Mouse (Mus musculus) CD8-positive naive resting alpha-beta T cell, adult 2 months (primary cell): ENCODE data around the gene Armc9.
A peak's percentile ranks its signal among the peaks of the same experiment; 100 is the strongest.

Experiments
- DNase-seq, 2 experiments: peaks; one replicate each; pipeline ENCODE4 v3.0.0; 2022; ENCODE audit warnings: low read depth in 2 of 2, low spot score in 2 of 2

The Armc9 gene

DNA sequence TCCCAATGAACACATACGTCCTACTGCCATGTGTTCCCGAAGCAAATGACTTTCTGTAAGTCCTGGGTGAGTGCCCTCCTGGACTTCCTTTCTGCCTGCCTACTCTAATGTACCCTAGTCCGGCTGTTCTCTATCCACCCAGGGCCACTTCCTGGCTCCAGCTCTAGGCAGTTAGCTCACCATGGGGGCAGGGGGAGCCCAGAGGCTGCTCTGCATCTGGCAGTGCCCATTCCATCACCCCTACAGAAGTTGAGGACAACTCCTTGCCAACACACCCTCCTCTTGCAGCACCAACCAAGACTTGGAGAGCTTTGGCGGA is 114.6 kb downstream of the Armc9 start:
- DNase-seq: no peak

DNA sequence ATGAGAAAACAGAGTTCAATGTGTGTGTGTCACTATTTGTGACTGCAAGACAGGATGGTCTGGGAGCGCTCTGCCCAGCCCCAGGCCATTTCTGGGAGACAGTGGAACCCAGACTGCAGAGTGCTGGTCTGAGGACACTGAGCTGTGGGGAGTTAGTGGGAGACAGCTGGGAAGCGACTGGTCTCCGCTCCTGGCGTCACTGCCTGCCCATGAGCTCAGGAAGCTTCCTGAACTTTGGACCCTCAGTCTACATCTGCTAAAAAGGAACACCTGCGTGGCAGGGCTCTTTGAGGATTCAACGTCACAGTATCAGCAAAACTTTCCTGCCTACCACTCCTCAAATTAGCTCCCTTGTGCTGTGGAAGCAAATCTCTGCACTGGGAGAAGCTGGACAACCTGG is 117.1 kb downstream of the Armc9 start:
- no peak for DNase-seq

DNA sequence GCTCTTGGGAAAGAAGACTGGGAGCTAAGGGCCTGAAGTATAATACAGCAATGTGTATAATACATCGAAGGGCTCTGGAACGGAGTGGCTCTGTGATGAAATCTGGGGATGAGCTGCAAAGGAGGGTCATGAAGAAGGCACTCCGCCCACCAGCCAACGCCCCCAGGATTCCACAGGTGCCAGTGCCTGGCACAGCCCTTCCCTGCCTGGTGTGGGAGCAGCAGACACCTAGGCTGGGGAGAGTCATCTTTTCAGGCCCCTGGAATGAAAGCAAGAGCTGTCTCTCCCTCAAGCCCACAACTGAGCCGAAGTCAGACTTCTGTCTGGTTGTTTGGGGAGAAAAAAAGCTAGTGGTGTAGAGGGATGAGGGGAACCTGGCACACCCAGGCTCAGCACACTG is 122.5 kb downstream of the Armc9 start:
- DNase-seq: no peak

DNA sequence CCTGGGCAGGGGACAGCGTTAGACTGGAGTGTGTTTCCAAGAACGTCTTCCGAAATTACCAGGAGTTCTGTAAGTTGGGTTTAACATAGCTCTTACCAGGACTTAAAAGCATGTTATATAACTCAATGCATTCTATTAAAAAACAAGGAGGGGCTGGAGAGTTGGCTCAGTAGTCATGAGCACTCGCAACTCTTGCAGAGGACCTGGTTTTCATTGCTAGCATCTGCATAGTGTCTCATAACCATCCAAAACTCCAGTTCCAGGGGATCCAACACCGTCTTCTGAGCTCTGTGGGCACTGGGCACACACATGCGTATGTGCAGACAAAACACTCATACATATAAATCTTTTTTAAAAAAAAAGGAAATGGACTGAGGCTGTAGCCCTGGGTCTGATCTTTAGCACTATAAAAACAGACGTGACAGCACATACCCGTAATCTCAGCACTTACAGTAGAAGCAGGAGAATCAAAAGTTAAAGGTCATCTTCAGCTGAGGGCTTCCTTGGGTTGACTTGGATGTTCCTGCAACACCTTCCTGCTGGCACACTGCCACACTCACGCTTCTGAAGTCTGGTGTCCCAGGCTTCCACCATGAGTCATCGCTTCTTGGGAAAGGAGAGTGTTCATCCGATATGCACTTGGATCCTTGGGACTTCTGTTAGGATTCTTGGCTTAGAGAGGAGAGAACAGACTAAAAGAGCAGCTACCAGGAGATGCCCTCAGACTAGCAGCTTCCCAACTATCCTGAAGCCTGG is 127.4 kb downstream of the Armc9 start:
- DNase-seq: no peak

DNA sequence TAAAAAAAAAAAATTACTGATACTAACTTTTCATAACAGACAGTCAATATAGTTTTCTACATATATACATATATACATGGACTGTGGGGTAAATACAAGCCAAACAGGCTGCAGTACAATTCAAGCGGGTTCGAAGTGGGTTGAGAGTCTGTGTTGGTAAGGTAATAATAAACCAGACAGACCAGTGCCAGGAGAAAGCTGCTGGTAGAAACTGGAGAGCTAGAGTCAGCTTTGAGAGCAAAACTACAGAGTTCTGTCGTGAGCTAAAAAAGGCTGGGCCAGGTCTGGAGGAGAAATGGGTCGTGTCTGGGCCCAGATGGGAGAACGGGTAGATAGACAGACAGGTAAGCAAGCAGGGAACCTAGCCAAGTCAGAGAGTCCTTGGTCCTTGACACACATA is 129.5 kb downstream of the Armc9 start:
- no peak for DNase-seq

DNA sequence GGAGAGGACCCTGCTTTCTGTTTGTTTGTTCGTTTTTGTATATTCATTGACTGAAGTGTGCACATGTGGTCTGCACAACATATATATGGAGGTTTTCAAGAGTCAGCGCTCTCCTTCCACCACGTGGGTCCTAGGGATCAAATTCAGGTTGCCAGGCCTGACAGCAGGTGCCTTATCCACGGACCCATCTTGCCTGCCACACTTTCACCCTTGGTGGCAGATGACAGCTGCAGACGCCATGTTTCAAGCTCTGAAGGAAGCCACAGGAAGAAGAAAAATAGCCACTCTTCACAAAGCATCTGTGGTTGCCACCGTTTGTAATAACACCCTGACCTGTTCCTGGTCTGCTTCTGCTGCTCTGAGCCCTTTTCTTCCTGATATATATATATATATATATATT is 130.7 kb downstream of the Armc9 start:
- DNase-seq: no peak

DNA sequence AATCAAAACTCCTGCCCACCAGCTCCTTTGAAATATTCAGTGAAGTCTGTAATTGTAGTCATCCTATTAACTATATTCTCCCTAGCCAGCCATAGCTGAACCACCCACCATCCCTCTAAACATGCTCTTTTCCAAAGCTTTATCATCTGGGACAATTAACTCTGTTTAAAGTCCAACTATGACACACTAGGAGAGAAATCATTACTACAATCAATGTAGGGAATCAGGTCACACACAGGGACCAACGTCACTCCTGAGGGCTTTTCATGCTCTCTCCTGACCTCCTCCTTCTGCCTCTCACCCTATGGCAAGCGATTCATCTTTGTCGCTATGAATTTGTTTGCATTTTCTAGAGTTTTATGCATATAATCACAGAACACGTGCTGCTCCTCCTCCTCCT is 132.9 kb downstream of the Armc9 start:
- no peak for DNase-seq

DNA sequence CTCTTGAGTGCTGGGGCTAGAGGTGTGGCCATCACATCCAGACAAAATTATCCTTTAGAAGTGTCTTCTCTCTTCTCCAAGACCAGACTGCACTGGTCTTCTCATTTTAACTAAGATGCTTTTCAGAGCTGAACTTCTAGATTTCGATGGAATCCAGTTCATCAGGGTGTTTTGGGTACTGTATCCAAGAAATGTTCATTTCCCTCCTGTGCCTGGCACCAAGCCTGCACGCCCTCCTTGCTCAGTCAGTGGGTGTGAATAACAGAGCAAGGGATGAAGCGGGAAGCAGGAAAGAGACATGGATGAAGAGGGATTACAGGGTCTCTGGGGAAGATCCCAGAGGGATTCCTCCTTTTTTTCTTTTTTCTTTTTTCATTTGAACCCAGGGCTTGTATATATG is 135.9 kb downstream of the Armc9 start:
- no peak for DNase-seq

DNA sequence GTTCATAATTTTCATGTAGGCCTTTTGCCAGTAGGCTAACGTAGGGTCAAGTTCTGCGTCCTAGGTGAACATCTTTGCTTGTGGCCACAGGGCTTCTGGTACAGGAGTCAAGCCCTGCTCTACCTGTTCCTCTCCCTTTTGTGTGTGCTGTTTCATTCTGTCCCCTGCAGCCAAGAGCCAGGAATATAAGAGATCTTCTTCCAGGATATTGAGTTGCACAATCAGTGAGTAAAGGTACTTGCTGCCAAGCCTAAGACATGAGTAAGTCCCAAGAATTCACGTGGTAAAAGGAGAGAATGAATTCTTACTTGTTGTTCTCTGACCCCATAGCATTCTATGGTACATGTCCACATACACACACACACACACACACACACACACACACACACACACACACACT is 138.5 kb downstream of the Armc9 start:
- DNase-seq: no peak

DNA sequence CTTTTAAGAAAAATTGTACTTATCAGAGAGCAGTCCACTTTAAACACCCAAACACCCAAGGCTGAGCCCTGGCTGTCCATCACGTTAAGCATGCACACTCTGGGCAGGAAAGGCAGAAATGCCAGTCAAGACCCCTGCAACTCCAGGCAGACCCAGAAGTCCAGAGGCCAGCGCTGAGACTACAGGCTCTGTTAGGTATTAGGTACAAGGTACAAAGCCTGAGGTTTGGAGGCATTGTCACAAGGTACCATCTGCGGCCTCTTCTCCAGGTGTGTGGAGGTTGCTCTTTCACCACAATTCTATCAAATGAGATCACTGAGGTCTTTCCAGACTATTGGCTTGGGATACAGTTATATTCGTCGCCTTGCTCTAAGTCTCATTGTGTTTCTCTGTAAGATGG is 139.3 kb downstream of the Armc9 start:
- no peak for DNase-seq

DNA sequence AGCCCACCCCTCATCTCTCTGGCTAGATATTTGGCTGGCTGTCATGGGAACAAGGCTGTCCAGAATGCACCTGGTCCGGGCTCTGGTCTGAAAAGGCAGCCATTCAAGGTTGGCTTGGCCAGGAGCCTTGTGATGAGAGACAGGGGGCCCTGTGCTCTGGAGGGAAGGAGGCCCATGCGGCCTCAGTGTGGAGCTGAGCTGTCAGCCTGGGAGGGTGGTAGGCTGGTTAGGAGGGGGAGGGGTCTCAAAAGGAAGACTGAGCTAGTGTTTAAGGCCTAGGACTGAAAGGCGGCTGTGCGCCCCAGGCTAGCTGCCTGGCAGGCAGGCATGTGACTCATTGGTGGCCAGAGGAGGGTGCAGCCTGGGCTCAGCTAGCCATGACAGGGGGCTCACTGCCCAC is 139.9 kb downstream of the Armc9 start:
- DNase-seq: no peak

DNA sequence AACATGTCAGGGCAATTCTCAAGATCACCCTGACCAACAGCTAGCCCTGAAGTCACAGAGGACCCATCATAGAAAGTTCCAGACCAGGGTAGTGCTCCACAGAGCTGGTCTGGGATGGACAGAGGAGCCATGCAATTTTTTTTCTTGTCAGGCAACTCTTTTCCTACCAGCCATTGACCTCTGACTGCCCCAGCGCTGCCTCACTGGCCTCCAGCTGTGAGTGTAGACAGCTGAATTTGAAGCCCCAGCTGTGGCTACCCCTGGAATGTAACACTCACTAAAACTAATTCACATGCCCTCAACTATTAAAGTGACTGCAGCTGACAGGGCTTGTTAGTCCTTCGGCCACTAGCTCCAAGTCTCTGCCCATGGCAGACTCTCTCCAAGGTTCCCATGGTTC is 145.5 kb downstream of the Armc9 start:
- no peak for DNase-seq

DNA sequence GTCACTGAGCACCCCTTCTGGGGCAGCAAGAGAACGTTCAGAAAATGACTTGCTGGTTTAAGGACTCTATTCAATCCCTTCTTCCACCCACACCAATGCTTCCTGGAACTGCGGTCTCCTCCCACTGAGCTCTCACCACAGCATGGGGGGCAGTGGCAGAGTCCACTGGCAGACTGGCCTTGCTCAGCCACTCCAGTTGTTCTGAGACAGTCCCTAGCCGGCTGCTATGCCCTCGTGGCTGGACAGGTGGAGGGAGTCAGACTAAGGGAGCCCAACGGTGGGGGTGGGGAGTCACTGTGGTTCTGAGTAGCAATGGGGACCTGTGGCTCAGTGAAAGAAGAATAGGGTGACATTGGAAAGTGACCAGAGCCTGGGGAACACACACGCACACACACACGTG is 146.2 kb downstream of the Armc9 start:
- DNase-seq: no peak

DNA sequence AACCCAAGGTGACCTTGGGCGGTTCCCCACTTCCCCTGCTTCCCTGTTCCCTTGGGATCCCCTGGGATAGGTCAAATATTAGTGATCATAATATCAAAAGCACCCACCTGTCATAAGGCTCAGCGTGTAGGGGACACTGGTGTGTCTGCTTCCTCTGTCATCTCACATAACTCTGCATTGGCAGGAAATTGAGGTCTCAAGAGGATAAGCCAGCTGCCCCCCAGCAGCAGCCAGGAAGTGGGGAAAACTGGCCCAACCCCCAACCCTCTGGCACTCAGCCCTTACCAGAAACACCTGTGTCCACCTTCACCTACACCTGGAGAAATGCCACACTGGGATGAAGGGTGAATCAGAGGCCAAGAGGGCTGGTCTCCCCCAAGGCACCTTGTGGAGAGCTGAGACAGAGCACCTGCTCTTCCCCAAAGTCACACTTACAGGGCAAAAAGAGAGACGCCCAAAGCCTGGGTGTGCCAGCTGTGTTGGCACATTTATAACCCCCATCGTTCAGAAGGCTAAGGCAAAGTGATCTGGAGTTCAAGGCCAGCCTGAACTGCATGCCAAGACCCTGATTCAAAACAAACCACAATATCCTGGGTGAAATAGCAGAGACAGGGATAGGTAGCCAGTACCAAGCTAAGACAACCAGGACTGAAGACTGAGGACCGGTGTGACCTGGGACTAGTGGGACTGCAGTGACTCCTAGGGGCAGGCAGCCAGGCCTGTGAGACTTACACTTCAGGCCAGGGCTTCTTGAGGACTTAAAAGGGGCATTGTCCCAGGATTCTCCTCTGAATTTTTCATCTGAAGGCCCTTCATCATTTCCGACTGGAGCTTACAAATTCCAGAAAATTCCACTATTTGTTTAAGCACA is 146.9 kb downstream of the Armc9 start:
- peak in 1 of 2 experiments; percentile 28 for DNase-seq

DNA sequence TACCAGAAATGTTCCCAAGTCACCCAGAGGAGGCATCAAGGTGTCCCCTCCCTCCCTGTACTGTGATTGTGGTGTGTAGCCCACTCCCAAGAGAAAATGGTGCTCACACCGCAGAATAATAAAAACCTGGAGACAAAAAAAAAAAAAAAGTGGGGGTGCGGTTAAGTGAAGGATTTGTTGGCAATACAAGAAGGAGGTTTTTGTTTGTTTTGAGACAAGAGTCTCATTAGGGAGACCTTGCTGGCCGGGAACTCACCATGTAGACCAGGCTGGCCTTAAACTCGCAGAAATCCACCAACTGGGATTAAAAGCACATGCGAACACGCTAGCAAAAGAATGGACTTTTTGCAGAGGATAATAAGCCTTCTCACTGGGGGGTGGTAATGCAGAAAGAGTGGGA is 148.0 kb downstream of the Armc9 start, which contains the start of gene B3gnt7:
Gene B3gnt7, plus strand, starts transcription at position 301 of the 400 bp plus-strand sequence.
- DNase-seq: no peak

DNA sequence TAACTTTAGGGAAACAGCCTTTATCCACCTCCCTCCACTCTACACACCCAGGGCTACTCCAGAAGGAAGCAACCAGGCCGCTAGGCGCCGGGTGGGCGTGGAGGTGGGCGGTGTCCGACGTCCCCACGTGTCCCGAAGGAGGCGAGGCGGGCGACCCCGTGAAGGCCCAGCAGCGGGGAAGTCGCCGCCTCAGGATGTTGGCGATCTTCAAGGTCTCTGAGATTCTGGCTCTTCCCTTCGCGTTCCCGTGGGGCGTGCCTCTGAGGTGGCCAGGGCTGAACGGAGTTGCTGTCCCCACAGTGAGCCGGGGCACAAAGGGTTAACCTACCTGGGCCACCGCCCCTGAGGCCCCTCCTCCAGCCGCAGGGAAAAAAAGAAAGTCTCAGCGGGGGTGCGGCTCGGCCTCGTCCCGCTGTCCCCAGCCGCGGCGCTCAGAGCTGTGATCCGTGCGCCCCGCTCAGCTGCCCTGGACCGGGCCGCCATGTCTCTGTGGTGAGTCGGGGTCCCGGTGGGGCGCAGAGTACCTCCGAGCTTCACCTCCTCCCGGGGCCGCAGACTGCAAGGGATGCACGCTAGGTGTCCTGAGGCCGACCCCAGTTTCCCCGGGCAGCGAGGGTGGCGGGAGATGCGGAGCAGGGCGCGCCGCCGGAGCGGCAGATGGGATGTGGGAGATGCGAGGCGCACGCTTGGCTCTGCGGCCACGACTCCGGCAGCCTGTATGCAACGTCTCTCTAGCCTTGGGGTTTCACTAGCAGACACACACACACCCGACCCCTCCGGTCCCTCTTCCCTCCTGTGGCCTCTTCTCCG is 148.7 kb downstream of the Armc9 start:
- DNase-seq: peak in 1 of 2 experiments; percentile 12

DNA sequence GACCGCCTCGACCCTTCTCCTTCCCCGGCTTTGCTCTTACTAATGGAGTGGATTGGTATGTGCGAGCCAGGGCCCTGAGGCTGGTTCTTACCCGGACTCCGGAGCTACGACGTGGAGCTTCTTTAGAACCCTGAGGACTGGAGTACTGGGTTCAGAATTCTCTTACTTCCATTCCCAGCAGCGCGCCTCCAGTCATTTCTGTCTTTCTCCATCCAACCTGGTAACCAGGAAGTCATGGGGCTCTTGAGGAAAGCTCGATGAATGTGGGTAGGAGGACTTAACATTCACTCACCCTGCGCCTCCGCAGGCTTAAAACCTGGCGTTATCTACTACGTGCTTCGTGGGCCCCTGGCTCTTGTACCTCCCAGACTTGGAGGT is 149.3 kb downstream of the Armc9 start:
- DNase-seq: no peak

DNA sequence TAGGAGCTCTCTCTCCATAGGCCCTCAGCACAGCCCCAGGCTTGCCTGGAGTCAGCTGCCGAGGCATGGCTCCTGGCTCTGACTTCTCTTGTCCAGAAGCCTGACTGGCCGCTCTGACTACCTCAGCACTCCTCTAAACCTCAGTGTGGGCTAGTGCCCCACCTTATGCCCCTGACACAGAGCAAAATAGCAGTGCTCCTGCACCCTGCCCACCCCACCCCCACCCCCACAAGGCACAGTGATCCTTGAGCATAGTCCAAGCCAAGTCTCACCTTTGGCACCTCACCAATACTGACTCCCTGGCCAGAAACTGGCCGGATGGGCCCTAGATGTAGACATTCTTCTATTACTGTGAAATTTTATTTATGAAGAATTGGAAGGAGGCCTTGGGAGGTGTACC is 152.1 kb downstream of the Armc9 start:
- no peak for DNase-seq

DNA sequence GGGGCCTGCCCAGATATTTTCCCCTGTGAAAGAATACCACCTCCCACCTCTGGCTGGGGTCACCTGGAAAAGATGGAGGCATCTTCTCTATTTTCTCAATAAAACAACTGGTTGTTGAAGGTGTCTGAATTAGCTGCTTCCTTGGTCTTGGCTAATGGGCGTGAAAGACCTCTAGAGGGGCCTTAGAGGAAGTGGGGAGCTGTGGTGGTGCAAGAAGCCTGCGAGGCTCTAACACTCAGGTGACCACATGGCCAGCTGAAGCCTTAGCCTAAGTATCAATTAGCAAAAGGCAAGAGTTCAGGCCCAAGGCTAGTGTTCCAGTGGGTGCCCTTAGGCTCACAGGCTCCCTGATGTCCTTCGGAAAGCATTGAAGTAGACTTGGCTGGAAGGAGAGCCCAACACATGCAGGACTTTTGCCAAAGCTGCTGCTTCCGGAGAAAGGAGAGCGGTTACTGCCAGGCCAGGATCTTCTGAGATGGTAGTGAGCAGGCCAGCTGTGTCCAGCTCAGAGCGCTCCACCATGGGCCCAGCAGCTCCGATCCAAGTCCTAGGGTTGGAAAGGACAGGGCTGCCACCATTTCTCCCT is 152.7 kb downstream of the Armc9 start:
- no peak for DNase-seq

DNA sequence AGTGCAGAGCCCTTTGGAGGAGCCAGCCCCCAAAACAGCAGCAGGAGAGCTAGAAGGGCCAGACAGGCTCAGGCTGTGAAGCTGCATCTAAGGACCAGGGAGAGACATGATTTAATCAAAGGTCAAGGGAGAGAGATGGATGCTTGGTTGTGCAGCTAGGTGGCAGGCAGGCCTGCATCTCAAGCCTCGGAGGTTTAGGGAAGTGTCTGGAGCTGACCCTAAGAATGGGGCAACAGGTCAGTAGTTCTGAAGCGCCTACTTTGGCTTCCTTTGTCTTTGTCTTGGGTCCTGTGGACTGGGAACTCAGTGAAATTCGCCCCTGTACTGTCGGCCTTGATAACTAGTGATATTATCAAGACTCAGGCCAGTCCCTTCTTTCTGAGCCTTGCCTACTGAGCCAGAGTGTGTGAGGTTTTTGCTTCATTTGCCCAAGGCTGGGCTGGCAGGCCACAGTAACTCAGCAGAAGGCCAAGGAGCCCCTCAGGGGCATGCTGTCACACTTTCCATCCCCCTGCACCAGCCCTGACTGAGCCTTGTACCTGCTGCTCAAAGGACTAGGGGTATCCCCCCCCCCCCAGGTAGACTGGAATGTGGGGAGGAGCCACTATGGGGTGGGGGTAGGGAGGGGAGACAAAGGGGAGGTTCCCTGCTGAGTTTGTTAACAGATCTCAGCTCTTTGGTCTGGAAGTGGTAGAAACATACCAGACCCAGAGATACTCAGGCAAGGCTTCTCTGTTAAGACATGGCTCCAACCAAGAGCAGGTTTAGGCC is 153.5 kb downstream of the Armc9 start:
- no peak for DNase-seq
